Mouse (Mus musculus) CD8-positive naive resting alpha-beta T cell, adult 2 months (primary cell): Measurements from ENCODE around the gene Rnf220.

Experiments
- DNase-seq, 2 experiments: peaks; one replicate each; pipeline ENCODE4 v3.0.0; 2022; ENCODE audit warnings: low read depth in 2 of 2, low spot score in 2 of 2

Rnf220 gene

DNA sequence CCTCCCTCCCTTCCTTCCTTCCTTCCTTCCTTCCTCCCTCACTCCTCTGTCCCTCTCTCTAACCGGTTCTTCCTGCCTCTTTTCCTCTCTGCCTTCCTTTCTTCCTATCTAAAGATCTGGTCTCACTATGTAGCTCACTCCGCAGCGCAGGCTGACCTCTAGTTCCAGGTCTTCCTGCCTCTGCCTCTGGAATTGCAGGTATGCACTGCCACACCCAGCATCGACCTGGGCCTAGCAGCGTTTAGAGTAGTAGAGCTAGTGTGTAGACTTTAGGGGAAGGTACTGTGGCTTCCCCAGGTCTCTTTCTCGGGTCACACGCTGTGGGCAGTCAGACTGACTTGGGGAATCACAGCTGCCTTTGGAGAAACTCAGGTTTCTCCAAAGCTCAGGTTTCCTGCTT is 191.4 kb downstream of the Rnf220 start:
- no peak for DNase-seq

DNA sequence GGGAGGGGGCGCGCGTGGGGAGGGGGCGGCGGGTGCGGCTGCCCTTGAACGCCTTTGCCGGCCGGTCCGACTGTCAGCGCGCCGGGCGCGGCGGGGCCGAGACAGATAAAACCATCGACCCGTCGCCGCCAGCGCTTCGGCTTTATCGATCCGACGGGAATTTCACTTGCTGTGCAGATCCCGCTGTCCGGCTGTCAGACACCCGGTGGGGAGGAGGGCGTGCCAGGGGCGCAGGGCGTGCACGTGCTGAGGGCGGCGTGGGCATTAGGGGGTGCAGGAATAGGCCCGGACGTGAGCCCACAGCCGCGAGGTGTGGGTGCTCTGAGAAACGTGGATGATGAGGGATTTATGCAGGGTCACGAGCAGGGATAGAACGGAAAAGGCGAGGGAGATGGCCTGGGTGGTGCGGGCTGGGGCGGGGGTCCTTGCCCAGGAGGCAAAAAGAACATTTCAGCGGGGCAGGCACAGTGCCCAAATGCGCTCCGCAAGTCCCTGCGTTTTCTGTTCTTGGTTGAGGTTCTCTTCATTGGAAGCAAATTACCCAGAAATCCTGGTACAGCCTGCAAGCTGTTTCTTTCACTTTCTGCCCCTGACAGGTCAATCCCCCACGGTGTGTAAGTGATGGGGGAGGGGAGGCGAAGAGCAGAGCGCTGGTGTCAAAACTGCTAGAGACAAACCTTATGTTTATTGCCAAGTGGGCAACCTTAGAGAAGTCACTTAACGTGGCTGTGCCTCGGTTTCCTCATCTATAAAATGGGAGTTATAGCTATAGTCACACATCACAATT is 192.4 kb downstream of the Rnf220 start:
- no peak for DNase-seq

- no peak for DNase-seq
Observed at GRCm38 (mm10) chr4:117303581-117304238, 193.1 kb downstream of the Rnf220 start.

DNA sequence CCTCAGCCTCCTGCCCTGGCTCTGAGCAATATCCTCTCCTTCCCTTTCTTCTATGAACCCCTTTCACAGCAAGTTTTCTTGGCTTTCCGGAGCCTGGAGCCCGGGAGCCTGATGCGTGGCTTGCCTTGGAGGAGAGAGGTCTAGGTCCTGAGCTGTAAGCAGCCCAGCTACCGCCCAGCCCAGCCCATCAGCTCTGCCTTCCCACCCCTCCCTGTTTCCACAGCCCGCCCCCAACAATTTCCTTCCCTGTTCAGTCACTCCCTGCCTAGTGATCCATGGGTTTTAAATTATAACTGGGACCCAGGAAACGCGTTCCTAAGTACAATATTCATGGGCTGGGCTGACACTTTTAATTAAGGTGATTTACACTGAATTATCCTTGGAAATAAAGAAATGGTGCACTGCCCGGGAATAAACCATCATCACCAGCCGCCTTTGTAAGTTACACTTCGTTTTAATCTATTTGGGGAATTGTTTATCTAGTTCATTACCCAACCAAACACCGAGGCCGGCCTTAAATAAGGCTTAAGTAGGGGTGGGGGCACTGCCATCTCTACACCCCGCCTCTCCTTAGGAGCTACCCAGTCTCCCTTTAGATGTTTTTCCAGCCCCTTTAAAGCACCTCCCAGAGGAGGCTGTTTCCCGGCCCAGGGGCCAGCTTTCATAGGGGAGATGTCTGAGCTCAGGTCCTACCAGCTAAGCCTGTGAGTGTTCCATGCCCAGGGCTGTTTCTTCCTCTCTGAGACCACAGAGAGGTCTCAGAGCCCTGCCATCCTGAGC is 194.6 kb downstream of the Rnf220 start:
- no peak for DNase-seq

GRCm38 (mm10) chr4:117299921-117300320 is 196.9 kb downstream of the Rnf220 start:
- DNase-seq = no peak

- no peak for DNase-seq
Observed at GRCm38 (mm10) chr4:117297819-117298218, 199.0 kb downstream of the Rnf220 start.

- no peak for DNase-seq
Observed at GRCm38 (mm10) chr4:117296849-117297593, 199.8 kb downstream of the Rnf220 start.

DNA sequence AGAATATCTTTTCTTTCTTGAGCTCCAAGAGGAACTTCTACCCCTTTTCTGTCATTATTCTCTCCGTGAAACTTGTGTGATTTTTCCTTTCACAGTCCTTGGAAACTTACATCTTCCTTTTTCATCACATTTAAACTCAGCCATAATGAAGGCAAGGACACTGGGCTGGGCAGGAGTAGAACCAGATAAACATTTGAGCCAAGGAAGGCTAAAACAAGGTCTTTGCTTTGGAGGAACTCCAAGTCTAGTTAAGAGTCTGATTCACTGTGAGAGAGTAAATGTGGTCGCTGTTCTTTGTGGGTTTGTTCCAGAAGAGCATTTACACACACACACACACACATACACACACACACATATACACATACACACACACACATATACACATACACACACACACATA is 205.2 kb downstream of the Rnf220 start:
- DNase-seq = no peak

DNA sequence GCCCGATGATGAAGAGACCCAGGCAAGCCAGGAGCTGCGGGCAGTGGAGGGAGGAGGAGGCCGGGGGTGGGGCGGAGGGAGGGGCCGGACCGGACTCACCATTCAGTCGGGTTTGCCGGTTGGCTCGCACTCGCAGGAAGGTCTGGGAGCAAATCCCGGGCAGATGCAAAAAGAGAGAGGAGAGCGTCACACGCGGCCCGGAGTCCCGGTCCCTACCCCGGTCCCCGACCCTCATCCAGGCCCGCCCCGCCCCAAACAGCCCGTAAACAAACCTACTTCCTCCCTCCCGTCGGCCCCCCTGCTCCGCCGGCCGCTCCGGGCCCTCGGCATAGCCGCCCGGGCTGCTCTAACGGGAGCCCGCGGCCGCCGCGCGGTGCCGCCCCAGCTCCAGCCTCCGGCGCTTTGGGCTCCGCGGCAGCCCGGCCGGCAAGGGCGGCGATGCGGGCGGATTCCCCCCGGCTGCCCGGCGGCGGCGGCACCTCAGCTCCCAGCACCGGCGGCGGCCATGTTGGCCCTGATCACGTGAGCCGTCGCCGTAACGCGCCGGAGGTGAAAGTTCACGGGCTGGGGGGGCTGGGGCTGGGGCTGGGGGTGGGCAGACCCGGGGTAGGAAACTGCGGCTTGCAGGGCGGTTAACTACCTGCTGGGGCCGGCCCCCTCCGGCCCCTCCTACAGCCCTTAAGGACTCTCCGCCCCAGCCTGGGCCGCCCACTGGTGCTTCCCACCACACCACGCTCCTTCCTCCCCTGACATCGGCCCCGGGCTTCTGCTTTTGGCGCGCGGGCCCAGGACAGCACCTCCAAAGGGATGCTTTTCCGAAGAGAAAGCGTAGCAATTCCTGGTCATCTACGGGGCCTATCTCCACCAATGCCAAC is 207.7 kb downstream of the Rnf220 start:
- peak; percentile 55 for DNase-seq

GRCm38 (mm10) chr4:117288277-117288926 is 208.4 kb downstream of the Rnf220 start:
- DNase-seq = no peak

DNA sequence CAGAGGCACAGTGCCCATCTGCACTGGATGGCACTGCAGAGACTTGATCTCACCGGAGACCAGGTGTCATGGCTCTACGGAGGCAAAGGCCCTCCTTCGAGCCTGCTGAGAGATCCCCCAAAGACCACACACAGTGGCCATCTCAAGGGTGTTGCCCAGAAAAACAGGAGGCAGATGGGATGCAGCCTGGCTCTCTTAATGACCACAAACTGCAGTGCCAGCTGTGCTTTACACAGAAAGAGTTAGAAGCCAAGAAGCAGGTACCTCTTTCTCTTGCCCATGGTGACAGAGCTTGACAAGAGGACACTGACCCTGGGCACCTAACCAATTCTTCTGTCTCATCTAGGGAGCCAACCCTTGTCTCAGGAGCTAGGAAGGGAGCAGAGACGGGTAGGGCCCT is 212.5 kb downstream of the Rnf220 start:
- DNase-seq = no peak

DNA sequence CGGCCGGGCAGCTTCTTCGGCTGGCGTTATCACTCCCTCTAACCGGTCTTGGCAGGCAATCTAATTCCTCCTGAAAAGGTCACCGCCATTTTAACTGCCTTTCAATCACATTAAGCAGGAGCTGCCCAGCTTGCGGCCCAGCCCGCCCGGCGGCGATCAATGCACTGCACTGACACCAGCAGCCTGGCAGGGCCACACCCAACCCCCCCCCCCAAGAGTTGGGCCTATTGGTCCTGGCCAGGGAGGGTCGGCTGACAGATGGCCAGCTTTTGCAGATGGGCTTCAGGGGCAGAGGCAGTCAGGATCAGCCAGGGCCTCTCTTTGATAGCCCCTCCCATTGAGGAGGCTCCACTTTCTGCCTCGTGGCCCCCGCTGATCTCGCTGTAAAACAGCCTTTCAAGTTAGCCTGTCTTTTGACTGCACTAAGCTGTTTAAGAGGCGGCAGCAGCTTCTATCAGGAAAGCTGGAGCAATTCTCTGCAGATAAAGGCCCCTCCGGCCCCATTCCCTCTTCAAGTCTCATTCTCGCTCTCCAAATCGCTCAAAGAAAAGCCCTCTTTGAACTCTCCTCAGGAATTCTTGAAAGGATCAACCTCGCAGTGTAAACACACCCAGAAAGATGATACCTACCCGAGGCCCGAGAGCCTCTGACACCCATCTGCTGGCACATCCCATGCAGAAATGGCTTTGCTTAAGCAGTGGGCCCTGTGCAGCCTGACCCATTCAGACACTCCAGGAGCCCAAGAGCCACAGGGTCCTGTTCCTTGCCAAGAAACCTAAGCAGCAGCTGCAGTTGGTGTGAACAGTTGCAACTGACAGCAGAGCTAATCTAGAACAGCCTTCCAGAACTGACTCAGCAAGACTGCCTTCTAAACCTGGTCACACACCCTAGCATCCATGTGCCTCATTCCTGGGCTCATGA is 213.3 kb downstream of the Rnf220 start:
- DNase-seq = no peak

- no peak for DNase-seq
Observed at GRCm38 (mm10) chr4:117281090-117281845, 215.6 kb downstream of the Rnf220 start.

- no peak for DNase-seq
Observed at GRCm38 (mm10) chr4:117280397-117280930, 216.4 kb downstream of the Rnf220 start.

DNA sequence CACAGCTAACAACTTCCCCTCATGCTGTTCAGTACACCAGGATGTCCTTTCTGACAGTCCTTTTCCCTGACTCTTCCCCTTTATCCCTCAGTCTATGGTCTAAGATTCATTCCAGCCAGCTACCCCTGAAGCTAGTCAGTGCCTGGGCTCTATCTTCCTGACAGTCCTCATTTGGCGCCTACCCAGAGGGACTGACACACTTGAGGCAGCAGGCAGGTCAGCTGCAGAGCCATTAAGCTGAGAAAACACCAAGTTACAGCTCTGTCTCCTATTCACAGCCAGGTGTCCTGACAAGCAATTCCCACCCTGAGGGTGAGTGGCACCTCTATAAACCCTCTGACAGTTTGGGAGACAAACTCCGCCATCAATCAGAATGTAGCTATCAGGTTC is 217.6 kb downstream of the Rnf220 start:
- no peak for DNase-seq

DNA sequence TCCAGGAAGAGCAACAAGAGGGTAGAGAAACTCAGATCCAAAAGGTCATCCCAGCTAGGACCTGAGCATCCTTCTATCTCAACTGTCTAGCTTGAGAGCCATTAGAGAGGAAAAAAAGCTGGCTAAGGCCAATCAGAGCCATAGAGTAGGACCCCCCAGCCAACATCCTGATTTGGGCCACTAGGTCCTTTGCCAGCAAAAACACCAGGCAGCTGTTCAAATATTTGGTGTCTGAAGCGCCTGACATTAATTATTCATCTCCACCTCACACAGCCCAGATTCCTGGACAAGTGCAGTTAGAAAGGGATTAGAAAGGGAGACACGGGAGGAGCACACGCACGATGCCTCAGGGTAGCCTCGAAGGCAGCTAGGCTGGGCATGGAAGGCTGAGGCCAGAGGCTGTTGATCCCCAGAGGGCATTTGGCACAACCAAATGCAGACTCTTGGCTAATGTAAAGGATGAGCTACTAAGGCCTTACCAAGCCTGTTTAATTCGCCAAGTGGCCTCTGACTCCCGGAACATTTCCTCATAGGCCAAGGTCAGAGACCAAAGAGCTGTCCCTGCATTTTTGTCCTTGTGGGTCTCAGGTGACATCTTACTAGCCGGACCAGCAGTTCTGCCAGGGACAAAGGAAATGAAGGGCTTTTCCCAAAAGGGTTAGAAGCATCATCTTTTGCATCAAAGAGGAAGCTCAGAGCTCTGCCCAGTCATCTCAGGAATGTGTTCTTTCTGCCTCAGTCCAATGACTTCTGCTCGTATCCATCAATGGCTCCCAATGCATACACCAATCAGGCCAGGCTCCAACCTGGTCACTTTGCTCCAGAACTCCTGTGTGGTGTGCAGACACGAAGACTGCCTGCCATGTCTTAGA is 218.2 kb downstream of the Rnf220 start:
- DNase-seq = no peak

GRCm38 (mm10) chr4:117277687-117278086 is 219.2 kb downstream of the Rnf220 start:
- DNase-seq = no peak
